Mouse (Mus musculus) CD4-positive naive resting alpha-beta T cell, adult 76 days (primary cell): Measurements from ENCODE around the gene Olfr1411. TPM values are rescaled to one million over a fixed set of nuclear protein-coding genes. Genes with fewer than 3 reads are reported as not detected.

Source experiments
- total RNA-seq: library from RNA; stranded (reverse); gene quantifications from one replicate; pipeline ENCODE4 v1.2.4, GENCODE M21; 2023

The Olfr1411 gene
- total RNA-seq = not detected

GRCm38 (mm10) chr1:92594111-92594510, at the start of gene Olfr1411:
Gene Olfr1411, plus strand, starts transcription at chr1:92594411.

GRCm38 (mm10) chr1:92571022-92571421, 23.2 kb upstream of the Olfr1411 start, which contains the start of gene Olfr1413:
Gene Olfr1413, plus strand, starts transcription at chr1:92571322.

GRCm38 (mm10) chr1:92585479-92585878, 8.7 kb upstream of the Olfr1411 start, which contains the start of gene Olfr1412:
Gene Olfr1412, plus strand, starts transcription at chr1:92585779.

GRCm38 (mm10) chr1:92605482-92605881, 11.3 kb downstream of the Olfr1411 start, which contains the start of gene Olfr1410:
Gene Olfr1410, plus strand, starts transcription at chr1:92605782.

GRCm38 (mm10) chr1:92617488-92617887, 23.3 kb downstream of the Olfr1411 start, which contains the start of gene Olfr12:
Gene Olfr12, plus strand, starts transcription at chr1:92617788.

GRCm38 (mm10) chr1:92641514-92642272, 47.5 kb downstream of the Olfr1411 start, which contains the start of gene Cops9:
Gene Cops9, minus strand, starts transcription at chr1:92641985.

Other genes starting within 250 kb of the Olfr1411 start
- gene Ndufa10, start 120.6 kb upstream of the Olfr1411 start, total RNA-seq = 114 TPM
- gene Olfr1416, start 109.3 kb upstream of the Olfr1411 start, total RNA-seq = not detected
- gene Olfr1415, start 98.3 kb upstream of the Olfr1411 start, total RNA-seq = not detected
- gene Olfr1414, start 75.8 kb upstream of the Olfr1411 start, total RNA-seq = not detected
- gene Olfr1413, start 23.1 kb upstream of the Olfr1411 start, total RNA-seq = not detected
- gene Olfr1412, start 8.6 kb upstream of the Olfr1411 start, total RNA-seq = not detected
- not detected for gene Olfr1410, start 11.4 kb downstream of the Olfr1411 start, total RNA-seq
- gene Olfr12, start 23.4 kb downstream of the Olfr1411 start, total RNA-seq = not detected
- gene Cops9, start 47.6 kb downstream of the Olfr1411 start, total RNA-seq = 99.3 TPM
- not detected for gene Otos, start 54.4 kb downstream of the Olfr1411 start, total RNA-seq
- gene Gpc1, start 237.2 kb downstream of the Olfr1411 start, total RNA-seq = 3.6 TPM